Mouse (Mus musculus) small intestine, adult 2 months (tissue): ENCODE data around the gene Ulk4. TPM values are rescaled to one million over a fixed set of nuclear protein-coding genes. Genes with fewer than 3 reads are reported as not detected.

Experiments
- H3K27ac ChIP-seq: fragments of 200-500 bp; 2 replicates; pipeline ENCODE4 v1.5.1; 2012; ENCODE audit warnings: low read depth, low read length, control low read depth, inconsistent platforms; ENCODE audit not compliant: insufficient read depth
- H3K27me3 ChIP-seq: fragments of 200-500 bp; 2 replicates; pipeline ENCODE4 v1.6.1; 2012; ENCODE audit warnings: mild to moderate bottlenecking, moderate library complexity, low read length, inconsistent platforms; ENCODE audit not compliant: control insufficient read depth, insufficient read depth
- H3K36me3 ChIP-seq: fragments of 200-500 bp; 2 replicates; pipeline ENCODE4 v1.6.1; 2012; ENCODE audit warnings: mild to moderate bottlenecking, low read length, control low read depth, inconsistent platforms; ENCODE audit not compliant: control insufficient read depth, insufficient read depth
- H3K4me1 ChIP-seq: fragments of 200-500 bp; 2 replicates; pipeline ENCODE4 v1.6.1; 2012; ENCODE audit warnings: low read length, inconsistent platforms, mixed read lengths; ENCODE audit not compliant: control insufficient read depth, insufficient read depth, insufficient read length
- H3K4me3 ChIP-seq: fragments of 200-500 bp; 2 replicates; pipeline ENCODE4 v1.5.1; 2012; ENCODE audit warnings: low read depth, mild to moderate bottlenecking, control low read depth, inconsistent platforms, low read length, moderate library complexity
- CTCF ChIP-seq: fragments of 200-500 bp; IDR thresholded peaks from 2 replicates; pipeline ENCODE4 v1.5.1; 2012; ENCODE audit warnings: low read depth, mild to moderate bottlenecking, control low read depth, inconsistent platforms, low read length, moderate library complexity, mixed read lengths; ENCODE audit not compliant: insufficient replicate concordance, insufficient read length; ENCODE audit errors: extremely low read depth
- POLR2A ChIP-seq: fragments of 200-500 bp; IDR thresholded peaks from 2 replicates; pipeline ENCODE4 v1.6.1; 2012; ENCODE audit warnings: low read depth, mild to moderate bottlenecking, control low read depth, inconsistent platforms, low read length, moderate library complexity
- WGBS: fragments of 180-500 bp; shearing (Covaris S2); methylation state at CpG from one replicate; pipeline ENCODE4 v1.1.7; 2018; 5-methylcytosine and 5-hydroxymethylcytosine counted together
- polyA plus RNA-seq: library from polyadenylated mRNA; depleted of rRNA; stranded (reverse); fragments of >200 nt; gene quantifications from 2 replicates; pipeline ENCODE4 v1.2.3, GENCODE M21; 2012

Ulk4 gene
- polyA plus RNA-seq, 1 experiment, result 0.65 TPM

DNA sequence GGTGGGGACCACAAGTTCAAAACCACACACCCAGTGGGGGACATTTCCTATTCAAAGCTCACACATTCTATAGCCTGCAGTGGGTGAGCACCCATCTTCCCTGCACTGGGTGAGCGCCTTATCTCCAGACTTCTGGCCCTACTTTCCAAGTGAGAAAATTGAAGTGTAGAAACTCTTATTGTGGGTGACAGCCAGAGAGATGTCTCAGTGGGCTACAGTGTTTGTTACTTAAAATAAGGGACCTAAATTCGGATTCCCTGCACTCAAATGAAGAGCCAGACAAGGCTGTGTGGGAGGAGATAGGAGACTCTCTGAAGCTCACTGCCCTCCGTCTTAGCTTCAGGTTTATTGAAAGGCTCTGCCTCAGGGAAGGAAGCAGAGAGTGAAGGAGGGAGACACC, 202.3 kb downstream of the Ulk4 start:
- H3K27me3 ChIP-seq, result no peaks in the 10 kb centered on the region
- no peaks in the 10 kb centered on the region for H3K36me3 ChIP-seq
- no peak overlapping the region for H3K4me3 ChIP-seq
- TF ChIP-seq POLR2A, result no peak
- no peaks in the 10 kb centered on the region for H3K4me1 ChIP-seq
- WGBS, result 88% methylated on average over 3 of the region's 3 CpGs
- H3K27ac ChIP-seq, result no peak overlapping the region

DNA sequence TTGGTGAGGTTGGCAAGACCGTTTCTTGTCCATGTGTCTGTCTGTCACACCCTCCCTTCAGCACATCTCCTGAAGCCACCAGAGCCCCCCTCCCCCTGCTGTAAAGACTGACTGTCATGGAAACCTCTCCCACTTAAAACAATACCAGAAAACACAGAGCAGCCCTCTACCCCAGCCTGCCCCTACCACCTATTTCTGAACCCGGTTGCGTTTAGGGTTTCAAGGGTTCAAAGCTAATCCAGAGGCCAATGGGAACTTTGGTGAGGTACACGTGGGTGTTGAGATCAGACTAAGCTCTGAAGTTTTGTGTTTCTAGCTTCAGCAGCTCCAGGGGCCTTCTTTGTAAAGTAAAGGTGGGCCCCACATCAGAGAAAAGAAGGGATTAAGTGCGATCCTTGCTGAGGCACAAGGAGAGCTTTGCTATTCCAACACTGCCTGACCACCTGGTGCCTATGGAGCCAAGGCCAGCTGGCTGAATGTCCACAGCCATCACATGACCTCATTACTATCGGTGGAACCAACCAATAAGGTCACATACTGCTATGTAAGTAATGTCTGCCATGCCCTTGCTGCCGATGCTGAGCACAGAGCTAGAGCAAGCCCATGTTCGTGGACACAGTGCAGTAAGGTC, 204.8 kb downstream of the Ulk4 start:
- no peak for TF ChIP-seq POLR2A
- TF ChIP-seq CTCF, result no peak
- H3K36me3 ChIP-seq, result no peaks in the 10 kb centered on the region
- H3K4me1 ChIP-seq, result no peaks in the 10 kb centered on the region
- WGBS, result 69% methylated on average over 8 of the region's 8 CpGs
- no peak overlapping the region for H3K4me3 ChIP-seq
- no peak overlapping the region for H3K27ac ChIP-seq
- no peaks in the 10 kb centered on the region for H3K27me3 ChIP-seq

DNA sequence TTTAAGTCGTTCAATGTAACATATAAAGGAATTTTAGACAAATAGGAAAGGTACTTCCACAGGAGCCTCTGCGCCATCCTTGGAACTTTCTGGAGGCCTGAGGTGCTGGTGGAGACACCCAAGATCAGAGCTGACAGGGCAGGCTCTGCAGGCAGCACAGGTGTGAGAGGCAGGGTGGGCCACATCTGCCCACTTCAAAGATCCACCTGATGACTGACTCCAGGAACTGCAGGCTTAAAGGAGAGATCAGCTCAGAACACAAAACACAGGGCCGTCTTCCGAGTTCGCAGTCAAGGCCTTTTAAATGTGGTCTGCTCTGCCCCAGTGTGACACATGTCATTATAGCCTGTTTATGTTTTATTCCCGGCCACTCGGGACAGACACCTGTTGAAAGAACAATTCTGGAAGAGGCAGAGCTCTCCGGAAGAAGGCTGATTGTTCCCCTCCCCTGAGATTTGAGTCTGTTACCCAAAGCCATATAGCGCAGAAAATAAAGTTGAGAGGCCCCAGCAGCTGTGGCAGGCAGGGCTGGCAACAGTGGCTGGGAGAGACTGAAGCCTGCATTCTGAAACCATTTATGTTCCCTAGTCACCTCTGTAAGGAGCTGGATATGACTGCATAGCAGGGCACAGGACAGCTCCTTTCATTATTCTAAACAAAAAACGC, 205.4 kb downstream of the Ulk4 start:
- H3K4me3 ChIP-seq, result no peak overlapping the region
- H3K27ac ChIP-seq, result no peak overlapping the region
- H3K27me3 ChIP-seq, result no peaks in the 10 kb centered on the region
- H3K4me1 ChIP-seq, result no peaks in the 10 kb centered on the region
- TF ChIP-seq POLR2A (no peak), CTCF (no peak)
- 82% methylated on average over 10 of the region's 10 CpGs for WGBS
- no peaks in the 10 kb centered on the region for H3K36me3 ChIP-seq

DNA sequence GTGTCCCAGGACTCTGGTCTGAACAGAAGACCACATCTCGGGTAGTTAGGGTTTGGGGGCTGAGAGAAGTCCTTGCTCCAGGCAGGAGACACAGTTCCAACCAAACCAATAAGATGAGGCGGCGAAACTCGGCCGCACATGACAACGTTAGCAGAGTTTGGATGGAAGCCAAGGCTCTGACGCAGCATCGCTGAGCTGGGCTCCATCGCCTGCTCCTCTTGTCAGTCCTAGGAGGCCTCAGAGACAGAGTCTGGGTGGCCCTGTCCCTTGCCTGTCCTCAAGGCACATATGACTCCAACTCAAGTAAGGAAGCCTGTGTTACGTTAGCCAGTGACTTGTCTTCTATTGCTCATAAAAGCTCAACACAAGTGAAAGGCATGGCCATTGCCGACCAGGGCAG, 205.9 kb downstream of the Ulk4 start:
- TF ChIP-seq POLR2A (no peak), CTCF (no peak)
- Histone ChIP-seq H3K27ac (no peak overlapping the region), H3K36me3 (no peaks in the 10 kb centered on the region), H3K4me3 (no peak overlapping the region), H3K27me3 (no peaks in the 10 kb centered on the region), H3K4me1 (no peaks in the 10 kb centered on the region)
- WGBS, result 73% methylated on average over 11 of the region's 11 CpGs

DNA sequence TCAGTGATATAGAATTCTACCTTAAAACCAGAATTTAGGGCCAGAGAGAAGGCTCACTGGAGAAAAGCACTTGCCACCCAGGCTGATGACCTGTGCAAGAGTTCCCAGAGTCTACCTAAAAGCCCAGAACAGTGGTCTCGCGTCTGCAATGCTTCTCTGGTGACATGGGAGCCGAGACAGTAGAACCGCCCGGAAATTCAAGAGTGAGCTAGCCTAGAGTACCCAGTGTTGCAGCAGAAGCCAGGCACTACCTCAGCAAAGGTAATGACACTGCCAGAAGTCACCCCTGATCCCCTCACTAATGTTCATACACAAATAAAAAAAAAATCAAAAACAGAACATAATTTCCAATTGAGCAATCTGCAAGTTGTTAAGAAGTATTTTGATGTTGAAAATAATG, 208.9 kb downstream of the Ulk4 start:
- Histone ChIP-seq H3K36me3 (no peaks in the 10 kb centered on the region), H3K4me1 (no peaks in the 10 kb centered on the region), H3K27ac (no peak overlapping the region), H3K4me3 (no peak overlapping the region), H3K27me3 (no peaks in the 10 kb centered on the region)
- WGBS, result 87% methylated on average over 5 of the region's 5 CpGs
- TF ChIP-seq POLR2A (no peak), CTCF (no peak)

DNA sequence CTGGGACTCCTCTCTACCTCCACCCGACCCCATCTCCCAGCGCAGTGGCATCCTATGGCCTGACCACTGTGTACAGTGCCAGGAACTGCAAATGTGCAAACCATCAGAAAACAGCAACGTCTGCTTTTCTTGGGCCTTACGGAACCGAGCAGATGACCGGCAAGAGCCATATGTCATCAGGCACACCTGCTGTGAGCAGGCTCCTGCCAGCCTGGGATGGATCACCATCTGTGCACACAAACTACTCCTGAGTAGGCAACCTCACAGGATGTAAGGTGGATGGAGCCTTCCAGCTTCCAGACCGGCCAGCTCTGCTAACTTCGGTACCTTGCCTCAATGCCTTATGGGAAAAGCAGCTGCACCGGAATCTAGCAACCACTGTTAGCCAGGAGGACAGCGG, 210.0 kb downstream of the Ulk4 start:
- H3K4me1 ChIP-seq, result no peaks in the 10 kb centered on the region
- TF ChIP-seq POLR2A (no peak), CTCF (no peak)
- H3K27ac ChIP-seq, result no peak overlapping the region
- H3K4me3 ChIP-seq, result no peak overlapping the region
- H3K36me3 ChIP-seq, result no peaks in the 10 kb centered on the region
- no peaks in the 10 kb centered on the region for H3K27me3 ChIP-seq
- WGBS, result 92% methylated on average over 10 of the region's 10 CpGs

DNA sequence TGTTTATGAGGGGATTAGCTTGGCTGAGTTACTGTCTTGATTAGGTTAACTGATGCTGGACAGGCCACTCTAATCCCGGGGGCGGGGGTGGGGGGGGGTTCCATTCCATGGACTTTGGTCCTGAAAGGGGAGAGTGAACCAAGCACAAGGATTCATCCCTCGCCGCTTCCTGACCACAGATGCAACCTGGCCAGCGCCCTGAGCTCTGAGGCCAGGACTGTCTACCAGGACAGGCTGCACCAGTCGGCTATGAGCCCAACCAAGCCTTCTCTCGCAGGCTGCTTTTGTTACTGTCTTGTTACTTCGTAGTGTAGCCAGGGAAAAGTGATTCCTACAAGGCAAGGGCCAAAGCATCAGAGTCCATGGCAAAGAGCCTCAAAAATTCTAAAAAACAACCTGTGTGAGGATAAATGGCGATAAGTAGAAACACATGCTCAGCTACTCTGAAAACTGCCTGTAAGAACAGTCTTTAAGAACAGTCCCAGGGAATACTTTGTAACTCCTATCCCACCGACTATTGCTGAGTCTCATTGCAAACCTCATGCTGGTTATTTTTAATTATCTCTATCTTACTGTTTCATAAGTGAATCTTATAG, 211.5 kb downstream of the Ulk4 start:
- Histone ChIP-seq H3K36me3 (no peaks in the 10 kb centered on the region), H3K4me1 (no peaks in the 10 kb centered on the region), H3K27ac (no peak overlapping the region), H3K27me3 (no peaks in the 10 kb centered on the region), H3K4me3 (no peak overlapping the region)
- TF ChIP-seq POLR2A (no peak), CTCF (no peak)
- WGBS, result 69% methylated on average over 10 of the region's 10 CpGs
